Mouse (Mus musculus) heart, postnatal 0 days (tissue): ENCODE results near the gene Tgm5. TPM values are rescaled to one million over a fixed set of nuclear protein-coding genes. Genes with fewer than 3 reads are reported as not detected.
A peak's percentile ranks its signal among the peaks of the same experiment; 100 is the strongest.
"Not testable (repeated sequence)": the region's sequence is repeated elsewhere in the genome, so short reads cannot be mapped to it uniquely, and the experiment has no call there.

Source experiments
- ATAC-seq: fragments of 200-750 bp; cut with Nextera tagmentation; 2 replicates; pipeline ENCODE4 v1.8.0; 2017; ENCODE audit warnings: low read depth, moderate number of reproducible peaks, moderate library complexity; ENCODE audit not compliant: insufficient read depth
- DNase-seq: peaks from one replicate; pipeline ENCODE4 v3.0.0-alpha.2; 2016; ENCODE audit warnings: low spot score
- H3K27ac ChIP-seq: fragments of 300-500 bp; sonication (generic); 2 replicates; pipeline ENCODE4 v1.5.1; 2014; ENCODE audit warnings: low read depth, mild to moderate bottlenecking
- H3K27me3 ChIP-seq: fragments of 300-500 bp; sonication (generic); 2 replicates; pipeline ENCODE4 v1.6.1; 2014; ENCODE audit warnings: low read length, mixed read lengths; ENCODE audit not compliant: control insufficient read depth, insufficient read depth
- H3K36me3 ChIP-seq: fragments of 300-500 bp; sonication (generic); replicated peaks from 2 replicates; pipeline ENCODE4 v1.6.1; 2014; ENCODE audit warnings: low read length, mixed read lengths; ENCODE audit not compliant: control insufficient read depth, insufficient read depth
- H3K4me1 ChIP-seq: fragments of 300-500 bp; sonication (generic); 2 replicates; pipeline ENCODE4 v1.6.1; 2014; ENCODE audit warnings: antibody characterized with exemption; ENCODE audit not compliant: control insufficient read depth, insufficient read depth
- H3K4me2 ChIP-seq: fragments of 300-500 bp; sonication (generic); 2 replicates; pipeline ENCODE4 v1.6.1; 2014; ENCODE audit warnings: low read depth, mild to moderate bottlenecking, low read length, moderate library complexity
- H3K4me3 ChIP-seq: fragments of 300-500 bp; sonication (generic); 2 replicates; pipeline ENCODE4 v1.5.1; 2014; ENCODE audit warnings: low read depth, low read length
- H3K9ac ChIP-seq: fragments of 300-500 bp; sonication (generic); replicated peaks from 2 replicates; pipeline ENCODE4 v1.6.1; 2014; ENCODE audit warnings: low read depth, low read length, mixed read lengths
- H3K9me3 ChIP-seq: fragments of 300-500 bp; sonication (generic); replicated peaks from 2 replicates; pipeline ENCODE4 v1.6.1; 2016; ENCODE audit warnings: low read length; ENCODE audit not compliant: control insufficient read depth
- CTCF ChIP-seq: IDR thresholded peaks from 2 replicates; pipeline ENCODE4 v1.5.1; 2016; ENCODE audit warnings: antibody characterized with exemption, control low read depth, low read depth
- EP300 ChIP-seq: IDR thresholded peaks from 2 replicates; pipeline ENCODE4 v1.6.1; 2016; ENCODE audit warnings: antibody characterized with exemption, low read depth
- WGBS: fragments of 180-500 bp; shearing (Covaris S2); extraction: QIAGEN DNeasy Blood & Tissue Kit; methylation state at CpG from one replicate; pipeline ENCODE4 v1.1.7; 2014; 5-methylcytosine and 5-hydroxymethylcytosine counted together
- polyA plus RNA-seq: library from polyadenylated mRNA; unstranded; fragments of >200 nt; fragmentation: Nextera tagmentation; extraction: Ambion mirVana; gene quantifications from 2 replicates; pipeline ENCODE4 v1.2.1, GENCODE M21; 2015
- total RNA-seq: library from RNA; depleted of rRNA; stranded (reverse); fragments of >200 nt; gene quantifications from 2 replicates; pipeline ENCODE4 v1.2.3, GENCODE M21; 2014; ENCODE audit warnings: low replicate concordance

Gene Tgm5
- total and polyA plus RNA-seq, 2 experiments from 2014 or later: not detected

- DNase-seq: peak; percentile 96
- Histone ChIP-seq H3K9me3 (no peaks in the 10 kb centered on the region), H3K36me3 (0 out of 2 replicates have a peak, but pooled peaks cover 9% of the 10 kb centered on the region), H3K4me3 (peak within 1 kb of the TSS; percentile 95), H3K27ac (peak within 1 kb of the TSS; percentile 61), H3K4me1 (peaks cover 6% of the 10 kb centered on the region), H3K9ac (peak within 1 kb of the TSS; percentile 72), H3K4me2 (peak within 1 kb of the TSS; percentile 97), H3K27me3 (no peaks in the 10 kb centered on the region)
- peak; percentile 99 for ATAC-seq
- WGBS: 2% methylated on average over 34 of the region's 34 CpGs
- TF ChIP-seq CTCF (no peak), EP300 (no peak)
These were observed 77.5 kb downstream of the Tgm5 start, which contains the start of gene Ccndbp1 for GRCm38 (mm10) chr2:121007925-121008663. Ccndbp1 (plus strand) TSS chr2:121008403.

- Histone ChIP-seq H3K36me3 (0 out of 2 replicates have a peak, but pooled peaks cover 6% of the 10 kb centered on the region), H3K4me2 (no peak overlapping the region), H3K27me3 (no peaks in the 10 kb centered on the region), H3K4me1 (peaks cover 6% of the 10 kb centered on the region), H3K9me3 (no peaks in the 10 kb centered on the region), H3K4me3 (no peak overlapping the region), H3K9ac (no peak overlapping the region), H3K27ac (no peak overlapping the region)
- no peak for TF ChIP-seq EP300
- TF ChIP-seq CTCF: no peak
- DNase-seq (no peak), ATAC-seq (no peak)
- 77% methylated on average over 1 of the region's 1 CpGs for WGBS
These were observed 78.7 kb downstream of the Tgm5 start for GRCm38 (mm10) chr2:121006986-121007385.

- DNase-seq (no peak), ATAC-seq (no peak)
- H3K9me3 ChIP-seq: no peaks in the 10 kb centered on the region
- no peak overlapping the region for H3K27ac ChIP-seq
- H3K27me3 ChIP-seq: no peaks in the 10 kb centered on the region
- peaks cover 6% of the 10 kb centered on the region for H3K4me1 ChIP-seq
- H3K4me2 ChIP-seq: no peak overlapping the region
- TF ChIP-seq CTCF: no peak
- no peaks in the 10 kb centered on the region for H3K36me3 ChIP-seq
- no peak overlapping the region for H3K4me3 ChIP-seq
- WGBS: 79% methylated on average over 7 of the region's 7 CpGs
- H3K9ac ChIP-seq: no peak overlapping the region
These were observed 81.4 kb downstream of the Tgm5 start for GRCm38 (mm10) chr2:121004018-121004811.

GRCm38 (mm10) chr2:121003586-121003985 lies 82.1 kb downstream of the Tgm5 start:
- Histone ChIP-seq H3K36me3 (no peaks in the 10 kb centered on the region), H3K4me3 (no peak overlapping the region), H3K4me2 (no peak overlapping the region), H3K9me3 (no peaks in the 10 kb centered on the region), H3K27ac (no peak overlapping the region), H3K9ac (no peak overlapping the region), H3K4me1 (peaks cover under 1% of the 10 kb centered on the region; the same call in 1 of the 2 replicates), H3K27me3 (no peaks in the 10 kb centered on the region)
- TF ChIP-seq EP300: no peak
- 0 out of 2 replicates have a peak, but pooled peaks have one; percentile 25 for TF ChIP-seq CTCF
- 57% methylated on average over 2 of the region's 2 CpGs for WGBS
- ATAC-seq (no peak), DNase-seq (no peak)

GRCm38 (mm10) chr2:120998863-120999262 lies 86.8 kb downstream of the Tgm5 start:
- no peak for DNase-seq
- Histone ChIP-seq H3K4me3 (no peak overlapping the region), H3K27ac (no peak overlapping the region), H3K4me1 (no peaks in the 10 kb centered on the region), H3K27me3 (no peaks in the 10 kb centered on the region), H3K36me3 (no peaks in the 10 kb centered on the region), H3K9ac (no peak overlapping the region), H3K9me3 (no peaks in the 10 kb centered on the region), H3K4me2 (no peak overlapping the region)
- TF ChIP-seq CTCF (no peak), EP300 (no peak)
- ATAC-seq: no peak
- WGBS: 78% methylated on average over 8 of the region's 8 CpGs

GRCm38 (mm10) chr2:120996607-120997006 lies 89.0 kb downstream of the Tgm5 start:
- not testable (repeated sequence) for H3K9ac ChIP-seq, DNase-seq, H3K27ac ChIP-seq, H3K27me3 ChIP-seq, H3K4me3 ChIP-seq, H3K4me2 ChIP-seq, H3K9me3 ChIP-seq, H3K36me3 ChIP-seq, ATAC-seq, H3K4me1 ChIP-seq
- WGBS: 77% methylated on average over 1 of the region's 1 CpGs
